Mouse (Mus musculus): ENCODE data around the gene Lta. TPM values are rescaled to one million over a fixed set of nuclear protein-coding genes. Genes with fewer than 3 reads are reported as not detected.
"Not testable (repeated sequence)": the region's sequence is repeated elsewhere in the genome, so short reads cannot be mapped to it uniquely, and the experiment has no call there.

Lta gene
- polyA plus RNA-seq, 1 experiment from 2014 or later, result 0.09 TPM

DNA sequence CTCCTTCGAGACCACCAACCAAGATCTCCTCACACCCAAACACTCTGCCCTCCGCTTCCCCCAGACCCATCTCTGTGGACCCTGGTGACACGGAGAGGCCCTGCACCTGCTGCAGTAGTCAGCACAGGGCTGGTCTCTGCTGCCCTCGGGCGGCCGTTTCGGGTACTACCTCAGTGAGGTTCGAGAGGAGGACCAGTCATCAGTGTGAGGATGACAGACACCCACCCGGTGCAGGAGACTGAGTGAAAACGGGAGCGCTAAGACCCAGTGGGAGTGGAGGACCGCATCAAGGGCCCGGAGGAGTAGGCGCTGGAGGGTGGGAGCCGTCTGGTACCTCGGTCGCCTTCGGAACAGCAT lies 31.2 kb upstream of the Lta start:
- Histone ChIP-seq H3K9ac (peak overlapping the region; percentile 75), H3K36me3 (peaks cover 2% of the 10 kb centered on the region; the same call in 1 of the 2 replicates), H3K4me3 (peak overlapping the region; percentile 63), H3K9me3 (replicated peaks) (no peaks in the 10 kb centered on the region), H3K27me3 (no peaks in the 10 kb centered on the region), H3K27ac (peak overlapping the region; percentile 96), H3K4me1 (replicated peaks) (peaks cover 43% of the 10 kb centered on the region), H3K4me2 (peak overlapping the region; percentile 90)
- ATAC-seq (replicated peaks; ENCODE audit: insufficient number of reproducible peaks, insufficient read depth, low FRiP score, low read depth), result peak; percentile 59
- WGBS, result under 1% methylated on average over 18 of the region's 18 CpGs

DNA sequence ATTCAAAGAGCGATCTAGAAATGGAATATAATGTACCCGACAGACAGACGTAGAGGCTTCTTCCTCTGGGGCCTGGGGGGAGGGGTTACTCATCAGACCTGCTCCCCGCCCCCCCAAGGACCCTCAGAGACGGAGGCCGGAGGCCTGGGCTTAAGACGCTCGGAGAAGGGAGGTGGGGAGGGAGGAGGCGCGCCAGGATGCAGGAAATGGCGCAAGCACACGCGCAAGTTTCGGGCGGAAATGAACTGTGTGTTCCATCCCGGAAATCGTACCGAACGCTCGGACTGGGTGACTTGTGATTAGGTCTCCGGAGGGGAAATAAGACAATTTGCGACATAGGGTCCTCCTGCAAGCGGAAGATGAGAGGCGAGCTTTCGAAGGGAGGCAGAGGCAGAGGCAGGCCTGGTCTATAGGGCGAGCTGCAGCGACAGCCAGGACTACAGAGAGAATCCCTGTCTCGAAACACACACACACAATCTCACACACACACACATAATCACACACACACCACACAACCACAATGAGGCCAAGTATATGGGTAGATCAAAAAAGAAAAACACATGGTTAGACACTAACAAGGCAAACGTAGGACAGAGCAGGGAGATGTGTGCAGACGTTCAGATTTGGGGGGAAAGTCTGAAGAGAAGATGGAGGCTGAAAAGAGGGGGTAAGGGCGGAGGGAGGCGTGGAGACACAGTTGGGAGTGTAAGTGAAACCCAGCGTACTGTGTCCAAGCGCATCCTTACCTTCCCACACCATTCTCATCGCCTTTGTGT lies 30.7 kb upstream of the Lta start, which contains the start of gene Nfkbil1:
Gene Nfkbil1, minus strand, starts transcription at position 179 of the 776 bp plus-strand sequence.
- ATAC-seq (replicated peaks; ENCODE audit: insufficient number of reproducible peaks, insufficient read depth, low FRiP score, low read depth), result peak; percentile 85
- peaks cover 39% of the 10 kb centered on the region for H3K4me1 ChIP-seq (replicated peaks)
- H3K9ac ChIP-seq, result peak within 1 kb of the TSS; percentile 75
- H3K27ac ChIP-seq, result peak within 1 kb of the TSS; percentile 96
- peak within 1 kb of the TSS; percentile 63 for H3K4me3 ChIP-seq
- no peaks in the 10 kb centered on the region for H3K27me3 ChIP-seq
- H3K9me3 ChIP-seq (replicated peaks), result no peaks in the 10 kb centered on the region
- under 1% methylated on average over 35 of the region's 35 CpGs for WGBS
- H3K36me3 ChIP-seq, result peaks cover 8% of the 10 kb centered on the region; the same call in 1 of the 2 replicates
- H3K4me2 ChIP-seq, result peak within 1 kb of the TSS; percentile 90

DNA sequence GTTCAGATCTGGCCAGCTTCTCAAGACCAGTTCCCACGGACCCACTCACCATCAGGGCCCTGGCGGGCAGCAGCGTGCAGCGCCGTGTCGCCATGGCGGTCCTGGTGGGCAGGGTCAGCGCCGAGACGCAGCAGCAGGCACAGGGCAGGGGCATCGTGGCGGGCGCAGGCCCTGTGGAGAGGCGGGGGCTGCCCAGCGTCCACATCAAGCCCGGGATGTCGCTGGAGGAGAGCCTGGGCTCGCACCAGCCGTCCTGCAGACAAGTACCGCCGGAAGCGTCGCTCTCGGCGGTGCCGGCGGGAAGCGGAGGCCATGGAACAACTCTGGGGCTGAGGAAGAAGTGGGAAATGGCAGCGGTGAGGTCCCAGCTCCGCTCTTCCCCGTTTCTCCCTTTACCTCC lies 29.8 kb upstream of the Lta start:
- Histone ChIP-seq H3K36me3 (peaks cover 11% of the 10 kb centered on the region; the same call in 1 of the 2 replicates), H3K9ac (peak overlapping the region; percentile 75), H3K4me3 (peak overlapping the region; percentile 63), H3K27me3 (no peaks in the 10 kb centered on the region), H3K4me1 (replicated peaks) (peaks cover 34% of the 10 kb centered on the region), H3K4me2 (peak overlapping the region; percentile 90), H3K27ac (peak overlapping the region; percentile 96), H3K9me3 (replicated peaks) (no peaks in the 10 kb centered on the region)
- WGBS, result 2% methylated on average over 31 of the region's 31 CpGs
- no peak for ATAC-seq (replicated peaks; ENCODE audit: insufficient number of reproducible peaks, insufficient read depth, low FRiP score, low read depth)

DNA sequence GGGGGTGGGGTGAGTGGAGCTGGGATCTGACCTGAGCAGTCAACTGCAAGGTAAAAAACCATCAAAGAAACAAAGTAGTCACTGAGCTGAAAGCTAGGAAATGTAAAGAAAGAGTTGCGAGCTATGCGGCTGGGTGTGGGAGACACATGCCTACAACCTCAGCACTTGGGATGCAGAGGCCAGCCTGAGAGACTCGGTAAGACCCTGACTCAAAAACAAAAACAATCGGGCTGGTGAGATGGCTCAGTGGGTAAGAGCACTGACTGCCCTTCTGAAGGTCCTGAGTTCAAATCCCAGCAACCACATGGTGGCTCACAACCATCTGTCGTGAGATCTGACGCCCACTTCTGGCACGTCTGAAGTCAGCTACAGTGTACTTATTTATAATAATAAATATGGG lies 28.9 kb upstream of the Lta start:
- H3K9ac ChIP-seq; H3K27me3 ChIP-seq; ATAC-seq (replicated peaks; ENCODE audit: insufficient number of reproducible peaks, insufficient read depth, low FRiP score, low read depth); H3K9me3 ChIP-seq (replicated peaks): not testable (repeated sequence)
- Histone ChIP-seq H3K4me2 (peak overlapping the region; percentile 90), H3K36me3 (peaks cover 19% of the 10 kb centered on the region), H3K27ac (peak overlapping the region; percentile 96), H3K4me3 (peak overlapping the region; percentile 63), H3K4me1 (replicated peaks) (peaks cover 34% of the 10 kb centered on the region)
- WGBS, result 80% methylated on average over 7 of the region's 7 CpGs

DNA sequence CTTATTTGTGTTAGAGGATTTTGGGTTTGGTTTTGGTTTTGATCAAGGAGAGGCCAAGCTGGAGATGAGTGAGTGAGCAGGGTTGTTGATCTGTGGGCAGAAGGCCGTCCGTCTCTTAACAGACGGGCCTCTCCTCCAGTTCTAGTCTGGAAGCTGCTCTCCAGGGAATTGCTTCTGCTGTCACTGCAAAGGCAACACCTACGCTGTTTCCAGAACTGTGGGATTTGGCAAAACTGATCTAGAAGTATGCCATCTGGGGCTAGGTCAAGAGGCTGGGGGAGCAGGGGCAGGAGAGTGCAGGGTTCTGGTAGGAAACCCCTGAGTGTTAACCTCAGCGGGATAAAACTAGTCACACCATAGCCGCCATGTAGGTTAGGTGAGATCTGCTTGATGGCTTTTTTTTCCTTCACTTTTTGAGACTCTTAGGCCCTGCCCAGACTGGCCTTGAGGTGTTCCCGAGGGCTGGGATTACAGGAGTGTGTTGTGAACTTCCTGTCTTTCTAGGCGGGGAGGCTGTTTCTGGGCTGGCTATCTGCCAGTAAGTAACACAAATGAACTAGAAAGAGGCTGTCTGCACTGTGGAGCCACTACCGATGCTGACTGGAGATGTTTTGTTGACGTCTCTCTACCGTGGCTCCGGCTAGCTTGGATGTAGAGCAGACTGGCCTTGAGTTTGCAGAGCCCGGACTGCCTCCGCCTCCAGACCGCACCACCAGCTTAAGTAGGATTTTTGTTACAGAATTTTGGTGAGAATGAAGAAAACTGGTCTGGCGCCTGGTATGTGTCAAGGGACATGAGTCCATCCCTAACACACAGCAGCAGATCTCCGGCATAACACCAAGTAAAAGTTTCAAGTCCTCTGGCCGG lies 28.2 kb upstream of the Lta start, which contains the start of gene Atp6v1g2:
Gene Atp6v1g2, plus strand, starts transcription at position 547 of the 867 bp plus-strand sequence.
- Histone ChIP-seq H3K9me3 (replicated peaks) (no peaks in the 10 kb centered on the region), H3K9ac (no peak within 1 kb of the TSS; the same call in 1 of the 2 replicates), H3K36me3 (peaks cover 24% of the 10 kb centered on the region), H3K27ac (peak within 1 kb of the TSS; percentile 96), H3K4me1 (replicated peaks) (peaks cover 34% of the 10 kb centered on the region), H3K4me2 (peak within 1 kb of the TSS; percentile 90), H3K4me3 (peak within 1 kb of the TSS; percentile 63), H3K27me3 (no peaks in the 10 kb centered on the region)
- no peak for ATAC-seq (replicated peaks; ENCODE audit: insufficient number of reproducible peaks, insufficient read depth, low FRiP score, low read depth)
- 48% methylated on average over 18 of the region's 18 CpGs for WGBS

DNA sequence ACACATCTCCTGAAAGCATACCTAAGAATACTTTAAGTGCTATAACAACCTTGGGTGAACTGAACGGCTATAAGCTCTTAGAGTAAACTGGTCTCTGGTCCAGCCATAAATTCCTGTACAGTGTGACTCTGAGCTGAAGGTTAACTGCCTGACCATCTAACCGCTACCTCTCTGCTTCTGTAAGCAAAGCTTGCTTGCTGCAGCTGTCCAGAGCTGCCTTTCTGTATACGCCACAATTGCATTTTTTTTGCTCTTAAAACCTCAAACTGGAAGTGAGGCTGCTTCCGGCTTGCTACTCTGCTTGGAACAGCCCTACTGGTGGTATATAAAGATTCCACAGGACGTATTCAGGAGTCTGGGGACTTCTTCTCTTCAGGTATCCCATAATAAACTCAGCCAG lies 27.5 kb upstream of the Lta start:
- 68% methylated on average over 5 of the region's 5 CpGs for WGBS
- Histone ChIP-seq H3K27ac (peak overlapping the region; percentile 96), H3K9ac (no peak overlapping the region), H3K4me3 (no peak overlapping the region), H3K4me1 (replicated peaks) (peaks cover 34% of the 10 kb centered on the region), H3K36me3 (peaks cover 29% of the 10 kb centered on the region), H3K27me3 (no peaks in the 10 kb centered on the region), H3K4me2 (no peak overlapping the region; the same call in 1 of the 2 replicates), H3K9me3 (replicated peaks) (no peaks in the 10 kb centered on the region)
- no peak for ATAC-seq (replicated peaks; ENCODE audit: insufficient number of reproducible peaks, insufficient read depth, low FRiP score, low read depth)

DNA sequence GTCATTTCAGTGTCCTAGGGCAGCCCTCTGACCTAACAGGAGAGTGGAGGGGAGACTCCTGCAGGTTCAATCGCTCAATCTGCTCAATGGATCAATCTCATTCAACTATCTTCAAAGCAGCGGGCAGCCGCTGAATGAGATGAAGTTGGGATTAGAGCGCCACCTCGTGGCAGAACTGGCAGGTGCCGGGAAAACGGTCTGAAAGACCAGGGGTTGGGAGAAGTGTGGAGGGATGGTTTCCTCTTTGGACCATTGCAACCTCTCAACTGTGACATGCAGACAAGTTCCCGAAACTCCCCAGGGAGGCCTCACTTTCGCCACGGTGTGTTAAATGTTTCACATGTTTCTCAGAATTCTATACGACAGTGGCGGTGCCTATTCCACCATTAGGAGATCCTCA lies 26.9 kb upstream of the Lta start:
- 10% methylated on average over 12 of the region's 12 CpGs for WGBS
- H3K27ac ChIP-seq, result peak overlapping the region; percentile 96; the same call in 1 of the 2 replicates
- H3K9ac ChIP-seq, result no peak overlapping the region

DNA sequence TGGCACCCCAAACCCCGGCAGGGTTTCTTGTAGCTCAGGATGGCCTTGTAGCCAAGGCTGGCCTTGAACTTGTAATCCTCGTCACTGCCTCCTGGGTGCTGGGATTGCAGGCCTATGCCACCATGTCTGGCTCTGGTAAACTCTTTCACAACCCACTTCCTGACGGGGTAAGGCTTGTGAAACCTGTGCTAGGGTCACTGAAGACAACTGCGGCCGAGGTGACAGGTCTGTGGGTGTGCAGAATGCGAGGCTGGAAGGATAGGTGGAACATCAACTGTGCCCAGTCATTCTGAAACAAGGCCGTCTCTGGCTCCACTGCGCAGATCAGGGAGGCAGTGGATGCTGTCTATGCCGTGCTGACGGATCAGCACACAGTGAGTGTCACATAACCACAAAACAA lies 25.9 kb upstream of the Lta start:
- Histone ChIP-seq H3K4me2 (no peak overlapping the region), H3K36me3 (peaks cover 37% of the 10 kb centered on the region), H3K9ac (no peak overlapping the region), H3K9me3 (replicated peaks) (no peaks in the 10 kb centered on the region), H3K27ac (no peak overlapping the region), H3K27me3 (no peaks in the 10 kb centered on the region), H3K4me3 (no peak overlapping the region), H3K4me1 (replicated peaks) (peaks cover 37% of the 10 kb centered on the region)
- WGBS, result 87% methylated on average over 10 of the region's 10 CpGs
- no peak for ATAC-seq (replicated peaks; ENCODE audit: insufficient number of reproducible peaks, insufficient read depth, low FRiP score, low read depth)

More for the DNA sequence above, 26.9 kb upstream of the Lta start:
- no peak overlapping the region for H3K4me2 ChIP-seq
- no peaks in the 10 kb centered on the region for H3K27me3 ChIP-seq
- peaks cover 34% of the 10 kb centered on the region for H3K4me1 ChIP-seq (replicated peaks)
- peaks cover 35% of the 10 kb centered on the region for H3K36me3 ChIP-seq
- no peaks in the 10 kb centered on the region for H3K9me3 ChIP-seq (replicated peaks)
- ATAC-seq (replicated peaks; ENCODE audit: insufficient number of reproducible peaks, insufficient read depth, low FRiP score, low read depth), result no peak
- no peak overlapping the region for H3K4me3 ChIP-seq

DNA sequence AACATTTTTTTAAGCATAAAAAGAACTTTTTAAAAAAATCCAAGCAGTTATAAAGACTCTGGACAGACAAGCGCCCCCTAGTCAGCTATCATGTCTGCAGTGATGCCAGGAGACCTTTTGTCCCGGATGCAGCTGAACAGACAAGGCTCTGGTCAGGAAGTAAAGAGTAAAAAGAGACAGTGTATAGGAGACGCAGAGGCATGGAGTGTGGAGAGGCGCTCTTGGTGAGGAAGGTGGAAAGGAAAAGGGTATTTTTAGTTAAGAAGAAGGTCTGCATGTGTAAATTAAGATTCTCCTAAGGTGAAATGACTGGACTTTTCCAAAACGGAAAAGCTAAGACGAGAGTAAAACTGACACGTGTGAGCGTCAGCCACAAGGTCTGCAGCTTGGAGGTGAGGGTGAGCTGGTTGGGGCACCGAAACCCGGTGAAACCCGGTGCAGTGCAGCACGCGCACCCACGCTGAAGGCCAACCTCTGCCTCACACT lies 21.5 kb upstream of the Lta start:
- no peaks in the 10 kb centered on the region for H3K27me3 ChIP-seq
- H3K4me2 ChIP-seq, result no peak overlapping the region
- no peak overlapping the region for H3K9ac ChIP-seq
- no peaks in the 10 kb centered on the region for H3K9me3 ChIP-seq (replicated peaks)
- 0 out of 2 replicates have a peak, but pooled peaks cover 7% of the 10 kb centered on the region for H3K4me1 ChIP-seq (replicated peaks)
- H3K27ac ChIP-seq, result no peak overlapping the region
- ATAC-seq (replicated peaks; ENCODE audit: insufficient number of reproducible peaks, insufficient read depth, low FRiP score, low read depth), result no peak
- H3K36me3 ChIP-seq, result peaks cover 42% of the 10 kb centered on the region
- WGBS, result 74% methylated on average over 14 of the region's 14 CpGs
- H3K4me3 ChIP-seq, result no peak overlapping the region

DNA sequence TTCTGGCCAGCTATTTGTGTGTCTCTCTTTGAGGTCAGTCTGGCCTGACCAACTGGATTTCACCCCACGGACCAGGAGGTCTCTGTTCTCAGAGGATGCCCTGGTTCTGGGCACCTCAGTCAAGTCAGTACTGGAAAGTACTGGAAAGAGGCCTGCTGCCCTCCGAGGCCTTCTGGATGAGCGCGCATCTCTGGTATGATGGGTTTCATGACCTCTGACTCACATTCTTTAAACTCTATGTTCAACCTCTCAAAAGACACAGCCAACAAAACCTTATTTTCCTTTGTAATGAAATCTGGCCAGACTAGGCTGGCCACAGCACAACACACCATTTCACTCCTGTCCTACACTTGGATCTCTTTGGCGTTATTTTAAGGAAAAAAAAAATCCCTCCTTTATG lies 20.3 kb upstream of the Lta start:
- no peak overlapping the region for H3K9ac ChIP-seq
- 90% methylated on average over 5 of the region's 5 CpGs for WGBS
- no peaks in the 10 kb centered on the region for H3K27me3 ChIP-seq
- peaks cover 37% of the 10 kb centered on the region for H3K36me3 ChIP-seq
- H3K9me3 ChIP-seq (replicated peaks), result no peaks in the 10 kb centered on the region
- peaks cover 14% of the 10 kb centered on the region for H3K4me1 ChIP-seq (replicated peaks)
- ATAC-seq (replicated peaks; ENCODE audit: insufficient number of reproducible peaks, insufficient read depth, low FRiP score, low read depth), result no peak
- no peak overlapping the region for H3K4me3 ChIP-seq
- no peak overlapping the region for H3K4me2 ChIP-seq
- H3K27ac ChIP-seq, result no peak overlapping the region

DNA sequence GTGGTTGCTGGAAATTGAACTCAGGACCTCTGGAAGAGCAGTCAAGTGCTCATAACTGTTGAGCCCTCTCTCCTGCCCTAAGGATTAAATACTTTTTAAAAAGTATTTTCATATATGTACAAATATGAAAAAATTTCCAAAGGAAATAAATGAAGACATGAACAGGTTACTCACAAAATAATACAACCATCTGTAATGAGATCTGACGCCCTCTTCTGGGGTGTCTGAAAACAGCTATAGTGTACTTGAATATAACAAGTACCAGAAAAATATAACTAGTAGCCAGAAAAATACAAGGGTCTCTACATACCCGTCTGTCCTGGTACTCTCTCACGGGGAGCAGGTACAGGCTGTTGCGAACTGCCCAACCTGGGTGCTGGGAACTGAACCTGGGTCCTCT lies 19.5 kb upstream of the Lta start:
- H3K27me3 ChIP-seq, result no peaks in the 10 kb centered on the region
- WGBS, result 99% methylated on average over 4 of the region's 4 CpGs
- H3K36me3 ChIP-seq, result peaks cover 36% of the 10 kb centered on the region
- no peaks in the 10 kb centered on the region for H3K9me3 ChIP-seq (replicated peaks)
- H3K4me1 ChIP-seq (replicated peaks), result peaks cover 22% of the 10 kb centered on the region
- H3K9ac ChIP-seq, result no peak overlapping the region
- no peak for ATAC-seq (replicated peaks; ENCODE audit: insufficient number of reproducible peaks, insufficient read depth, low FRiP score, low read depth)
- no peak overlapping the region for H3K4me2 ChIP-seq
- no peak overlapping the region for H3K4me3 ChIP-seq
- no peak overlapping the region for H3K27ac ChIP-seq

All from heart, embryonic 15.5 days (tissue).